8 mouse cellular contexts compared by ENCODE assay signal in the genomic region with DNA sequence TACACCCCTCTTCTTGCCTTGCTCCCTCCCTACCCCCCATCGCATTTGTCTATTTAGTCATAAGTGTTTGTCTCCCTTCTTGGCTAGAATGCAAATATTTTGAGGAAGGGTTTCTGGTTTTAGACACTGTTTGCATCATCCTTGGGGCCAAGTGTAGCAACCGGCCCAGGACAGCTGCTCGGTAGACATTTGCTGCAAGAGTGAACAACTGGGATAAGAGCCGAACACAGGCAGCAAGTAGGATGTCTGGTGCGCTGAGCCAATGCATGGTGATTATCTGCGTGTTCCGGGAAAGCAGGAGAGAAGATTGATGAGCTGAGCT. TPM values are rescaled to one million over a fixed set of nuclear protein-coding genes. Genes with fewer than 3 reads are reported as not detected.
DNase-seq lines count a peak whose midpoint lies in the region; ATAC-seq and TF ChIP-seq lines count a peak whose summit lies in the region.

No protein-coding gene starts in this region.

- H3K36me3 ChIP-seq in kidney, embryonic 15.5 days = no peaks in the 10 kb centered on the region
- H3K36me3 ChIP-seq in intestine, embryonic 16.5 days (ENCODE audit: control insufficient read depth, insufficient read depth, low read length) = no peaks in the 10 kb centered on the region
- H3K36me3 ChIP-seq in midbrain, embryonic 11.5 days (ENCODE audit: control insufficient read depth, insufficient read depth, low read length) = no peaks in the 10 kb centered on the region

- H3K4me2 ChIP-seq in kidney, embryonic 15.5 days = peak overlapping the region; percentile 75
- peak overlapping the region; percentile 82 for H3K4me2 ChIP-seq in intestine, embryonic 16.5 days (ENCODE audit: low read depth, low read length)
- H3K4me2 ChIP-seq in midbrain, embryonic 11.5 days = peak overlapping the region; percentile 81

- WGBS in kidney, embryonic 15.5 days = 38% methylated on average over 7 of the region's 7 CpGs
- 35% methylated on average over 7 of the region's 7 CpGs for WGBS in intestine, embryonic 16.5 days
- WGBS in midbrain, embryonic 11.5 days = 83% methylated on average over 7 of the region's 7 CpGs

- no peak for DNase-seq in kidney, adult 11 months
- peak; percentile 74 for DNase-seq in MN1 (ENCODE audit: low spot score)
- peak; percentile 81 for DNase-seq in midbrain, embryonic 11.5 days (ENCODE audit: low spot score, missing footprints)
- DNase-seq in frontal cortex, postnatal 10 days (ENCODE audit: low spot score in 2 of 2) = no peak
- no peak for DNase-seq in left cerebral cortex, adult 2 months (ENCODE audit: extremely low spot score in 1 of 2, low spot score in 2 of 2)

- H3K4me1 ChIP-seq in kidney, embryonic 15.5 days = peaks cover 31% of the 10 kb centered on the region
- peaks cover 25% of the 10 kb centered on the region for H3K4me1 ChIP-seq in intestine, embryonic 16.5 days (ENCODE audit: control insufficient read depth, insufficient read depth, low read length)
- peaks cover 25% of the 10 kb centered on the region for H3K4me1 ChIP-seq in midbrain, embryonic 11.5 days (ENCODE audit: control insufficient read depth, insufficient read depth, low read length)

- no peak for TF ChIP-seq CTCF in left cerebral cortex, adult 2 months (IDR thresholded peaks at IDR 0.05)

- H3K9ac ChIP-seq in kidney, embryonic 15.5 days = peak overlapping the region; percentile 100; the same call in 1 of the 2 replicates
- peak overlapping the region; percentile 95 for H3K9ac ChIP-seq in intestine, embryonic 16.5 days (ENCODE audit: low read depth, low read length)
- no peak overlapping the region; the same call in 1 of the 2 replicates for H3K9ac ChIP-seq in midbrain, embryonic 11.5 days (ENCODE audit: low read length)

- no peaks in the 10 kb centered on the region for H3K9me3 ChIP-seq in kidney, embryonic 15.5 days (replicated peaks)
- no peaks in the 10 kb centered on the region for H3K9me3 ChIP-seq in intestine, embryonic 16.5 days (ENCODE audit: control insufficient read depth, low read length)
- no peaks in the 10 kb centered on the region for H3K9me3 ChIP-seq in midbrain, embryonic 11.5 days (ENCODE audit: control insufficient read depth, low read length)

- peak overlapping the region; percentile 100 for H3K27ac ChIP-seq in kidney, embryonic 15.5 days
- H3K27ac ChIP-seq in intestine, embryonic 16.5 days (ENCODE audit: low read length) = peak overlapping the region; percentile 99
- no peak overlapping the region for H3K27ac ChIP-seq in midbrain, embryonic 11.5 days (ENCODE audit: low read depth, low read length)
- no peak overlapping the region for H3K27ac ChIP-seq in left cerebral cortex, adult 2 months

- ATAC-seq in kidney, embryonic 15.5 days (replicated peaks; ENCODE audit: low FRiP score) = no peak
- peak; percentile 53 for ATAC-seq in granulocyte monocyte progenitor cell, adult 5-6 weeks (replicated peaks; ENCODE audit: poor library complexity, severe bottlenecking)
- no peak for ATAC-seq in intestine, embryonic 16.5 days
- ATAC-seq in midbrain, embryonic 11.5 days (ENCODE audit: low FRiP score) = no peak

- no peaks in the 10 kb centered on the region for H3K27me3 ChIP-seq in kidney, embryonic 15.5 days
- no peaks in the 10 kb centered on the region for H3K27me3 ChIP-seq in intestine, embryonic 16.5 days (replicated peaks; ENCODE audit: control insufficient read depth, insufficient read depth, low read length)
- H3K27me3 ChIP-seq in midbrain, embryonic 11.5 days (ENCODE audit: control insufficient read depth, insufficient read depth, low read length) = no peaks in the 10 kb centered on the region

- intact Hi-C loops in left cerebral cortex, adult 2 months (cut with DNase I) = no loop called here

- peak overlapping the region; percentile 92 for H3K4me3 ChIP-seq in kidney, embryonic 15.5 days (replicated peaks)
- H3K4me3 ChIP-seq in intestine, embryonic 16.5 days (ENCODE audit: low read length) = peak overlapping the region; percentile 79; the same call in 1 of the 2 replicates
- no peak overlapping the region for H3K4me3 ChIP-seq in midbrain, embryonic 11.5 days (ENCODE audit: low read depth, low read length)
- H3K4me3 ChIP-seq in left cerebral cortex, adult 2 months = no peak overlapping the region

RNA-seq across cellular contexts. Expression of gene Lsm14a, which starts 2.3 kb away (rescaled TPM):
- polyA plus RNA-seq in kidney, embryonic 15.5 days (2015; fragmentation: Nextera tagmentation; extraction: Ambion mirVana) = 90.0 and 93.8 TPM in 2 replicates
- 77.6 and 92.1 TPM in 2 replicates for total RNA-seq in granulocyte monocyte progenitor cell, adult 5-6 weeks (2014; fragmentation: Nextera tagmentation)
- 53.5 and 64.4 TPM in 2 replicates for total RNA-seq in granulocyte monocyte progenitor cell, adult 5-6 weeks (2017)
- 65.1 and 66.2 TPM in 2 replicates for polyA plus RNA-seq in intestine, embryonic 16.5 days (2015; fragmentation: Nextera tagmentation; extraction: Ambion mirVana)
- 76.2 and 77.5 TPM in 2 replicates for polyA plus RNA-seq in midbrain, embryonic 11.5 days (2014; fragmentation: Nextera tagmentation; extraction: Ambion mirVana)
- total RNA-seq in left cerebral cortex, adult 2 months (2021) = 10 to 100 TPM; 78.4 to 92.0 TPM

Comparison
In these comparisons a context has a peak if more than half of its experiments do, and no peak if none do; other contexts are left out.
1. H3K27ac ChIP-seq: peak in kidney, embryonic 15.5 days (single experiment) and intestine, embryonic 16.5 days (single experiment); none in midbrain, embryonic 11.5 days (single experiment) and left cerebral cortex, adult 2 months (single experiment).
2. H3K4me3 ChIP-seq: peak in kidney, embryonic 15.5 days (single experiment) and intestine, embryonic 16.5 days (single experiment); none in midbrain, embryonic 11.5 days (single experiment) and left cerebral cortex, adult 2 months (single experiment).
3. DNase-seq: peak in MN1 (single experiment) and midbrain, embryonic 11.5 days (single experiment); none in kidney, adult 11 months (single experiment), frontal cortex, postnatal 10 days (0 of 2) and left cerebral cortex, adult 2 months (0 of 2).
4. Peak in every context shown above with its lines, with median percentiles within 50 percentile points of each other: H3K4me2 ChIP-seq.